Mouse (Mus musculus) frontal cortex, adult (tissue): ENCODE results near the gene Akap6.
A peak's percentile ranks its signal among the peaks of the same experiment; 100 is the strongest.
"Not testable (repeated sequence)": the region's sequence is repeated elsewhere in the genome, so short reads cannot be mapped to it uniquely, and the experiment has no call there.

Experiments used
- ATAC-seq: cut with Nextera tagmentation; 2 replicates; pipeline ENCODE4 v1.9.2; 2017; ENCODE audit warnings: mild to moderate bottlenecking, moderate library complexity, mixed read lengths; ENCODE audit not compliant: low TSS enrichment

Gene Akap6

GRCm38 (mm10) chr12:52711857-52712640 lies 12.9 kb downstream of the Akap6 start:
- ATAC-seq: no peak

GRCm38 (mm10) chr12:52718392-52718791 lies 19.2 kb downstream of the Akap6 start:
- ATAC-seq: no peak

- peak; percentile 80 for ATAC-seq
Observed at GRCm38 (mm10) chr12:52719232-52719631, 20.0 kb downstream of the Akap6 start.

GRCm38 (mm10) chr12:52719681-52720080 lies 20.5 kb downstream of the Akap6 start:
- ATAC-seq: peak; percentile 84

GRCm38 (mm10) chr12:52724039-52724615 lies 24.9 kb downstream of the Akap6 start:
- ATAC-seq: not testable (repeated sequence)

GRCm38 (mm10) chr12:52726434-52727231 lies 27.4 kb downstream of the Akap6 start:
- ATAC-seq: no peak

- ATAC-seq: no peak
Observed at GRCm38 (mm10) chr12:52729396-52729795, 30.2 kb downstream of the Akap6 start.

- ATAC-seq: not testable (repeated sequence)
Observed at GRCm38 (mm10) chr12:52735161-52735560, 36.0 kb downstream of the Akap6 start.

- ATAC-seq: no peak
Observed at GRCm38 (mm10) chr12:52737151-52737550, 38.0 kb downstream of the Akap6 start.

- no peak for ATAC-seq
Observed at GRCm38 (mm10) chr12:52739326-52739725, 40.1 kb downstream of the Akap6 start.

- peak; percentile 81 for ATAC-seq
Observed at GRCm38 (mm10) chr12:52741801-52742200, 42.6 kb downstream of the Akap6 start.

GRCm38 (mm10) chr12:52750006-52750405 lies 50.8 kb downstream of the Akap6 start:
- peak; percentile 45; the same call in 1 of the 2 replicates for ATAC-seq

GRCm38 (mm10) chr12:52755649-52756048 lies 56.5 kb downstream of the Akap6 start:
- no peak for ATAC-seq

- no peak for ATAC-seq
Observed at GRCm38 (mm10) chr12:52757881-52758280, 58.7 kb downstream of the Akap6 start.

GRCm38 (mm10) chr12:52764046-52764445 lies 64.9 kb downstream of the Akap6 start:
- ATAC-seq: no peak

- no peak for ATAC-seq
Observed at GRCm38 (mm10) chr12:52764810-52765209, 65.6 kb downstream of the Akap6 start.

- no peak for ATAC-seq
Observed at GRCm38 (mm10) chr12:52769561-52769960, 70.4 kb downstream of the Akap6 start.

GRCm38 (mm10) chr12:52771931-52772330 lies 72.7 kb downstream of the Akap6 start:
- ATAC-seq: no peak

- no peak for ATAC-seq
Observed at GRCm38 (mm10) chr12:52772494-52773280, 73.5 kb downstream of the Akap6 start.

GRCm38 (mm10) chr12:52773847-52774246 lies 74.7 kb downstream of the Akap6 start:
- ATAC-seq: peak; percentile 73

- ATAC-seq: peak; percentile 73
Observed at GRCm38 (mm10) chr12:52774382-52774781, 75.2 kb downstream of the Akap6 start.

- ATAC-seq: peak; percentile 58
Observed at GRCm38 (mm10) chr12:52780216-52780615, 81.0 kb downstream of the Akap6 start.
